Mouse (Mus musculus) MEL (cell line): ENCODE measurements around the gene Jmjd1c.

ENCODE experiments used
- CTCF ChIP-seq, 3 experiments: IDR thresholded peaks in 2 of 3; conservative IDR thresholded peaks in 1 of 3; 2 replicates each; pipeline ENCODE4 v1.5.1; 2011 to 2012; ENCODE audit warnings: low read length in 3 of 3, low read depth in 2 of 3, mild to moderate bottlenecking in 2 of 3, improper control_type of control experiment in 1 of 3, inconsistent platforms in 1 of 3, mixed read lengths in 1 of 3, moderate library complexity in 1 of 3; ENCODE audit not compliant: control insufficient read depth in 1 of 3, insufficient read depth in 1 of 3, poor library complexity in 1 of 3, severe bottlenecking in 1 of 3
- ETS1 ChIP-seq: IDR thresholded peaks from 2 replicates; pipeline ENCODE4 v1.6.1; 2012; ENCODE audit warnings: low read depth, mild to moderate bottlenecking, inconsistent platforms, low read length, improper control_type of control experiment, moderate library complexity
- MAZ ChIP-seq: IDR thresholded peaks from 2 replicates; pipeline ENCODE4 v1.6.1; 2012; ENCODE audit warnings: low read depth, mild to moderate bottlenecking, inconsistent platforms, low read length, improper control_type of control experiment
- NRF1 ChIP-seq: IDR thresholded peaks from 2 replicates; pipeline ENCODE4 v1.6.1; 2014; ENCODE audit warnings: low read depth, mild to moderate bottlenecking, inconsistent platforms, low read length, improper control_type of control experiment, moderate library complexity; ENCODE audit not compliant: poor library complexity, insufficient read depth, severe bottlenecking
- POLR2A ChIP-seq, 2 experiments: IDR thresholded peaks; 2 replicates each; pipeline ENCODE4 v1.6.1; 2011 to 2012; ENCODE audit warnings: low read length in 2 of 2, mild to moderate bottlenecking in 2 of 2, control low read depth in 1 of 2, improper control_type of control experiment in 1 of 2, low read depth in 1 of 2, moderate library complexity in 1 of 2; ENCODE audit not compliant: control insufficient read depth in 1 of 2, insufficient read depth in 1 of 2, poor library complexity in 1 of 2
- SMC3 ChIP-seq: IDR thresholded peaks from 2 replicates; pipeline ENCODE4 v1.6.1; 2011; ENCODE audit warnings: low read depth, low read length, improper control_type of control experiment
- ZC3H11A ChIP-seq: IDR thresholded peaks from 2 replicates; pipeline ENCODE4 v1.6.1; 2012; ENCODE audit warnings: low read depth, mild to moderate bottlenecking, inconsistent platforms, low read length, improper control_type of control experiment

- TF ChIP-seq CTCF (IDR thresholded peaks at IDR 0.05 in 2 of 3, conservative IDR thresholded peaks at IDR 0.05 in 1 of 3; ENCODE audit: control insufficient read depth in 1 of 3, insufficient read depth in 1 of 3, low read depth in 2 of 3, low read length in 3 of 3, poor library complexity in 1 of 3, severe bottlenecking in 1 of 3), result no peak
- no peak for TF ChIP-seq POLR2A (IDR thresholded peaks at IDR 0.05; ENCODE audit: control insufficient read depth in 1 of 2, insufficient read depth in 1 of 2, low read depth in 1 of 2, low read length in 2 of 2, poor library complexity in 1 of 2)
- no peak for TF ChIP-seq ZC3H11A
- TF ChIP-seq ETS1, result no peak
- no peak for TF ChIP-seq SMC3
- TF ChIP-seq MAZ, result no peak
- no peak for TF ChIP-seq NRF1
Observed at GRCm38 (mm10) chr10:67108096-67108495, 12.2 kb downstream of the Jmjd1c start.
